Mouse (Mus musculus) olfactory bulb, adult 2 months (tissue): ENCODE measurements around the gene Tgm4. TPM values are rescaled to one million over a fixed set of nuclear protein-coding genes. Genes with fewer than 3 reads are reported as not detected.

ENCODE experiments used
- H3K27ac ChIP-seq: fragments of 200-500 bp; 2 replicates; pipeline ENCODE4 v1.5.1; 2012; ENCODE audit warnings: low read depth, low read length; ENCODE audit not compliant: insufficient read depth
- H3K4me1 ChIP-seq: fragments of 200-500 bp; 2 replicates; pipeline ENCODE4 v1.6.1; 2012; ENCODE audit warnings: low read length; ENCODE audit not compliant: control insufficient read depth, insufficient read depth
- H3K4me3 ChIP-seq: fragments of 200-500 bp; 2 replicates; pipeline ENCODE4 v1.5.1; 2012; ENCODE audit warnings: mild to moderate bottlenecking, low read depth, low read length, moderate library complexity; ENCODE audit not compliant: insufficient read depth
- CTCF ChIP-seq: fragments of 200-500 bp; IDR thresholded peaks from 2 replicates; pipeline ENCODE4 v1.5.1; 2012; ENCODE audit warnings: low read depth, mild to moderate bottlenecking, low read length, moderate library complexity; ENCODE audit not compliant: insufficient read depth
- POLR2A ChIP-seq: fragments of 200-500 bp; IDR thresholded peaks from 2 replicates; pipeline ENCODE4 v1.6.1; 2012; ENCODE audit warnings: mild to moderate bottlenecking, low read depth, low read length, moderate library complexity; ENCODE audit not compliant: insufficient read depth
- WGBS: fragments of 180-500 bp; shearing (Covaris S2); methylation state at CpG from one replicate; pipeline ENCODE4 v1.1.7; 2018; 5-methylcytosine and 5-hydroxymethylcytosine counted together
- polyA plus RNA-seq: library from polyadenylated mRNA; stranded (reverse); fragments of >200 nt; gene quantifications from 2 replicates; pipeline ENCODE4 v1.2.4, GENCODE M21; 2012; ENCODE audit warnings: low replicate concordance; ENCODE audit not compliant: missing spikeins, insufficient read depth, insufficient read length

Tgm4 gene
- polyA plus RNA-seq, 1 experiment, result not detected

DNA sequence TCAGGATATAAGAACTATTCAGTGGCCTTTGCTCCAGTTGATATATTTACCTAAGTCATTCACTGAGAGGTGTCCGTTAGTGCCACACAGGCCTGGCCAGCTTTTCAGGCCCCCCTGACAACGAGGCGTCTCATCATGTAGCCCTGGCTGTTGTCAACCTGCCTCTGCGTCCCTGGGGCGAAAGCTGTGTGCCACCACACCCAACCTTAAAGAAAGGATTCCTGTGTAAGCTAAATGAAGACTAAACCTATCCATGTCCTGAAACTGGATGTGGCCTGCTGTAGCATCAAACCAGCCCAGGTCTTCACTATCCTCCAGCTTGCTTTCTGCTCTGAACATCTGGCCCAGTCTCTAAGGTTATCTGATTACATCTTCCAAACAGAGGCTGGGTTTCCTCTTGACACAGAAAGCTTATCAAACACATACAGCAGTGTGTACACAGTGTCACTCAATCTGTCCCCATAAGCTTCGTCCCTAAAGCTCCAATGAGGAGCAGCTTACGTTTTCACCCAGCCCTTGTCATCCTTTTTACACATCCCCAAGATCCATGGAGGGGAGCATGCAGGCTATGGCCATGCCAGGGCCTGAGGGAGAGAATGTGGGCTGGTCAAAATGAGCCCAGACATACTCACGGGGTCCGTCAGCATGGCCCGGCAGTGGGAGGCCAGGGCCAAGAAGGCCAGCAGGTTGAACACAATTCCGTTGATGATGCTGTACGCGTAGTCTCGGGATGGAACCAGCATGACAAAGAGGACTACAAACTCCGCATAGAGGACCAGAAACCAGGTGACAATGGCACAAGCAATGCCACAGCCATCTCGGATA lies 65.3 kb downstream of the Tgm4 start:
- TF ChIP-seq POLR2A (no peak), CTCF (no peak)
- H3K27ac ChIP-seq, result no peak overlapping the region
- H3K4me1 ChIP-seq, result no peaks in the 10 kb centered on the region
- H3K4me3 ChIP-seq, result no peak overlapping the region
- 95% methylated on average over 16 of the region's 16 CpGs for WGBS

DNA sequence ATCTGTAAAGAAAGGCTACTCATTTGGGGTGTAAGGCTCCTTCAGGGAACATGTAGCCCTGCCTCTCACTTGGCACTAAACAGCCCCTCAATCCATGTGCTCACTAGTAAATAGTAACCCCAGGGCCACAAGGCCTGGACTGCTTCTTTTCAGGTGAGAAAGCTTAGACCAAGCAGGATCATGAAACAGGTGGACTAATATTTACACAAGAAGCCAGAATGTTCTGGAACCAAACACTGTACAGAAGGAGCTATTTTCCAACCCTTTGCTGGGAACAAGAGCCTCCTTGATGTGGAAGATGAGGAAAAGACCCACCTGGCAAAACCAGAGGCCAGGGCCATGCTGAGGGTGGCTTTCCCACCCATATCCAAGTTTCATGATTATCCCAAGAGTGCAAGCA lies 68.9 kb downstream of the Tgm4 start:
- Histone ChIP-seq H3K4me3 (no peak overlapping the region), H3K4me1 (no peaks in the 10 kb centered on the region), H3K27ac (no peak overlapping the region)
- TF ChIP-seq POLR2A (no peak), CTCF (no peak)

GRCm38 (mm10) chr9:123104362-123104761 lies 69.8 kb downstream of the Tgm4 start:
- Histone ChIP-seq H3K4me3 (no peak overlapping the region), H3K27ac (no peak overlapping the region), H3K4me1 (no peaks in the 10 kb centered on the region)
- TF ChIP-seq CTCF, result no peak
- TF ChIP-seq POLR2A, result no peak

- H3K4me3 ChIP-seq, result no peak overlapping the region
- WGBS, result 91% methylated on average over 4 of the region's 4 CpGs
- no peaks in the 10 kb centered on the region for H3K4me1 ChIP-seq
- H3K27ac ChIP-seq, result no peak overlapping the region
- TF ChIP-seq POLR2A (no peak), CTCF (no peak)
These were observed 72.7 kb downstream of the Tgm4 start for GRCm38 (mm10) chr9:123107186-123107585.

GRCm38 (mm10) chr9:123109188-123109587 lies 74.7 kb downstream of the Tgm4 start:
- Histone ChIP-seq H3K4me3 (no peak overlapping the region), H3K4me1 (peaks cover 3% of the 10 kb centered on the region; the same call in 1 of the 2 replicates), H3K27ac (no peak overlapping the region)
- WGBS, result 90% methylated on average over 7 of the region's 7 CpGs
- TF ChIP-seq POLR2A (no peak), CTCF (no peak)

GRCm38 (mm10) chr9:123111751-123112221 lies 77.3 kb downstream of the Tgm4 start:
- H3K4me3 ChIP-seq, result no peak overlapping the region
- H3K4me1 ChIP-seq, result peaks cover 3% of the 10 kb centered on the region; the same call in 1 of the 2 replicates
- TF ChIP-seq POLR2A (no peak), CTCF (no peak)
- no peak overlapping the region for H3K27ac ChIP-seq
- 63% methylated on average over 8 of the region's 8 CpGs for WGBS

- H3K4me3 ChIP-seq, result peak within 1 kb of the TSS; percentile 93
- peaks cover 3% of the 10 kb centered on the region; the same call in 1 of the 2 replicates for H3K4me1 ChIP-seq
- peak within 1 kb of the TSS; percentile 80 for H3K27ac ChIP-seq
- under 1% methylated on average over 79 of the region's 79 CpGs for WGBS
- TF ChIP-seq POLR2A (peak; percentile 95), CTCF (no peak)
These were observed 78.4 kb downstream of the Tgm4 start, which contains the start of the genes Zdhhc3 and Exosc7 for GRCm38 (mm10) chr9:123112805-123113521. Gene Zdhhc3, minus strand, starts transcription at chr9:123113205. Gene Exosc7, plus strand, starts transcription at chr9:123113215.

DNA sequence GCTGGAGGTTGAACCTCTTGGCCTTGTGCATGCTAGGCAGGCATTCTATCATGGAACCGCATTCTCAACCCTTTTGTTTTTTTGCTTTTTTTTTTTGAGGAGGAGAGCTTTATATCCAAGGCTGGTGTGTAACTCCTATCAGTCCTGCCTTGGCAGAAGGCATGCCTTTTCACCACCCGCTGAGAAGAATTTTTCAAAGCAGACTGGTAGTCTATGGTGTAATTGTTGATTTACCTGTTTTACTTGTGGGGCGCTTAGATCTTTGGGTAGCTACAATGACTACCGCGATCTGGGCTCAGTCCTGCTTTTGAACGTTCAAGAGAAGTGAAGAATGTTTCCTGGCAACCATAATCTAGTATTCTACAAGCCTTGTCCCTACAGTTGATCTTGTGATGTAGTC lies 79.4 kb downstream of the Tgm4 start:
- TF ChIP-seq CTCF (no peak), POLR2A (no peak)
- Histone ChIP-seq H3K27ac (no peak overlapping the region), H3K4me3 (peak overlapping the region; percentile 93), H3K4me1 (peaks cover 3% of the 10 kb centered on the region; the same call in 1 of the 2 replicates)
- WGBS, result 46% methylated on average over 6 of the region's 6 CpGs

GRCm38 (mm10) chr9:123115566-123115965 lies 81.0 kb downstream of the Tgm4 start:
- no peak overlapping the region for H3K27ac ChIP-seq
- no peak for TF ChIP-seq CTCF
- no peak for TF ChIP-seq POLR2A
- H3K4me1 ChIP-seq, result peaks cover 3% of the 10 kb centered on the region; the same call in 1 of the 2 replicates
- 95% methylated on average over 1 of the region's 1 CpGs for WGBS
- no peak overlapping the region for H3K4me3 ChIP-seq

Other genes starting within 250 kb of the Tgm4 start
- not detected in 2 replicates for gene Tcaim, start 229.2 kb upstream of the Tgm4 start, polyA plus RNA-seq
- not detected in 2 replicates for gene Gm35549, start 190.7 kb upstream of the Tgm4 start, polyA plus RNA-seq
- gene Zfp445, start 168.7 kb upstream of the Tgm4 start, polyA plus RNA-seq, result 65.3 and 733 TPM in 2 replicates
- not detected in 2 replicates for gene Zkscan7, start 149.0 kb upstream of the Tgm4 start, polyA plus RNA-seq
- gene Zfp105, start 111.7 kb upstream of the Tgm4 start, polyA plus RNA-seq, result not detected in 2 replicates
- gene 1110059G10Rik, start 83.7 kb upstream of the Tgm4 start, polyA plus RNA-seq, result not detected in 2 replicates
- gene Kif15, start 83.7 kb upstream of the Tgm4 start, polyA plus RNA-seq, result not detected in 2 replicates
- gene Tmem42, start 13.4 kb upstream of the Tgm4 start, polyA plus RNA-seq, result not detected in 2 replicates
- gene Zdhhc3, start 78.5 kb downstream of the Tgm4 start, polyA plus RNA-seq, result not detected in 2 replicates
- 561 TPM in 1 of 2 replicates, not detected in the other for gene Exosc7, start 78.5 kb downstream of the Tgm4 start, polyA plus RNA-seq
- gene Clec3b, start 116.2 kb downstream of the Tgm4 start, polyA plus RNA-seq, result not detected in 2 replicates
- gene Cdcp1, start 181.3 kb downstream of the Tgm4 start, polyA plus RNA-seq, result not detected in 2 replicates
- gene Tmem158, start 226.0 kb downstream of the Tgm4 start, polyA plus RNA-seq, result not detected in 2 replicates